Mouse (Mus musculus): ENCODE data around the gene Gm28551. TPM values are rescaled to one million over a fixed set of nuclear protein-coding genes. Genes with fewer than 3 reads are reported as not detected.

Gm28551 gene
- polyA plus RNA-seq (2017; shearing (Covaris generic)), result not detected

GRCm38 (mm10) chr1:53352327-53353261, at the start of gene Gm28551, which contains the start of the genes Asdurf and Asnsd1:
Gm28551 (minus strand) TSS chr1:53352667.
Asdurf (minus strand) TSS chr1:53352619.
Asnsd1 (minus strand) TSS chr1:53352752.

GRCm38 (mm10) chr1:53312989-53313967, 39.2 kb downstream of the Gm28551 start, which contains the start of gene Osgepl1:
Osgepl1 (plus strand) TSS chr1:53313624.

GRCm38 (mm10) chr1:53296581-53297383, 55.7 kb downstream of the Gm28551 start, which contains the start of the genes Pms1, Ormdl1 and Gm28778:
Pms1 (minus strand) TSS chr1:53297018.
Ormdl1 (plus strand) TSS chr1:53297095.
Gm28778 (plus strand) TSS chr1:53297111.

Other genes starting within 250 kb of the Gm28551 start
- gene 1700019A02Rik, start 165.0 kb downstream of the Gm28551 start, polyA plus RNA-seq (2017; shearing (Covaris generic)), result not detected
- 35.8 TPM for gene Pms1, start 55.6 kb downstream of the Gm28551 start, polyA plus RNA-seq (2017; shearing (Covaris generic))
- gene Ormdl1, start 55.6 kb downstream of the Gm28551 start, polyA plus RNA-seq (2017; shearing (Covaris generic)), result 85.1 TPM
- not detected for gene Gm28778, start 55.6 kb downstream of the Gm28551 start, polyA plus RNA-seq (2017; shearing (Covaris generic))
- 26.5 TPM for gene Osgepl1, start 39.0 kb downstream of the Gm28551 start, polyA plus RNA-seq (2017; shearing (Covaris generic))
- gene Asdurf, start within 50 bp of the Gm28551 start, polyA plus RNA-seq (2017; shearing (Covaris generic)), result not detected
- 41.1 TPM for gene Asnsd1, start 85 bp upstream of the Gm28551 start, polyA plus RNA-seq (2017; shearing (Covaris generic))

Data from CD4-positive, CD25-positive, alpha-beta regulatory T cell, adult 9 weeks (primary cell).